Mouse (Mus musculus) adrenal gland, postnatal 14 days (tissue): ENCODE data around the gene Zfp94. TPM values are rescaled to one million over a fixed set of nuclear protein-coding genes. Genes with fewer than 3 reads are reported as not detected.

Source experiments
- DNase-seq: peaks from one replicate; pipeline ENCODE4 v3.0.0; 2021; ENCODE audit warnings: mixed read lengths
- long read RNA-seq, 2 experiments: library from polyadenylated mRNA; stranded (forward); transcript quantifications; one replicate each; pipeline ENCODE4 v2.0.0; 2021
- total RNA-seq: library from RNA; stranded (reverse); gene quantifications from 2 replicates; pipeline ENCODE4 v1.2.3, GENCODE M21; 2021

Zfp94 gene
- total RNA-seq, result 3.8 and 5.4 TPM in 2 replicates
- long read RNA-seq, experiment 1, partial matches to known transcripts, result 1 of 9 reads
- long read RNA-seq, experiment 1, other reads (novel, unspliced or antisense), result 5 of 9 reads
- long read RNA-seq, experiment 2, partial matches to known transcripts, result 1 of 1 reads
- long read RNA-seq, experiment 2, other reads (novel, unspliced or antisense), result 0 of 1 reads

- DNase-seq, result peak; percentile 96
Observed at GRCm38 (mm10) chr7:24316567-24317092, at the start of gene Zfp94. Zfp94 (minus strand) TSS chr7:24316666.

DNA sequence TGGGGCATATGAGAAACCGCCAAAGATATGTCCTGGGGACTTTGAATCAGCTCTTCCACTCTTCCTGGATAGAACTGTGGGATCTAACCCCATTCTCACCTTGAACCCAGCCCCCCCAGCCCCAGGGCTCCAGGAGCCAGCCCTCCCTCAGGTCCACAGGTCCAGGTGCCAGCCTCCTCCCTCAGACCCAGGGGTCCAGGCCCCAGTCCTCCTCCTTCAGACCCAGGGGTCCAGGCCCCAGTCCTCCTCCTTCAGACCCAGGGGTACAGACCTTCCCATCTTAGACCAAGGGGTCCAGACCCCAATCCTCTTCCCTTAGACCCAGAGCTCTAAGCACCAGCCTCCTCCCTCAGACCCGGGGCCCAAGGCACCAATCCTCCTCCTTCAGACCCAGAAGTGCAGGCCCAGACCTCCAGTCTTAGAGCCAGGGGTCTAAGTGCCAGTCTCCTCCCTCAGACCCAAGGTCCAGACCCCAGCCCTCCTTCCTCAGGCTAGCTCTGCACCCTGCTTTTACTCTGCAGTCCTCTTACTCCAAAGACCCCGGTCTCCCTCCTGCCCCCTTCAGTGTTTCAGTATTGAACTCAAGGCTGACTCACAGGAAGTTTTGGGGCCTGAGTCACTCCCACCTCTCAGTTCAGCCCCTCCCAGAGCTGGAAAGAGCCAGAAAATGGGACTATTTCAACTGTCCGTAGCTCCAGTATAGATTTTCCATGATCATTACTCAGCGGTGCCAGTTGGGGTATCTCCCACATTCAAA lies 49.0 kb upstream of the Zfp94 start:
- no peak for DNase-seq

DNA sequence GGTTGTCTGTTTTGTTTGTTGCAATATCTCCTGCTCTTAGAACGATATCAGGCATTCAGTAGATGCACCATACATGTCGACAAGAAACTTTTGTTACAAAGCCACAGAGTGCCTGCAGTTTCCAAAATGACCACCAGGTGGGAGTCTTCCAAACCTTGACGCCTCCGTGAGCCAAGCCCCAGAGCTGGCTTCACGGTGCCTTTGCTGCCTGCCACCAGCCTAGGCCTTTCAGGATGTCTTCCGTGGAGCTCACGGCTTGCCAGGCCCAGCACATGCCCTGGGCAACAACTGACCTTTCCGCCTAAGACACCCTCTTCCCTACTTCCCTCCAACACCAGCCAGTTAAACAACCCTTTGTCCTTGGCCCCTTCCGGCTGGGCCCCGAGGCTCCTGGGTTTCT lies 48.4 kb upstream of the Zfp94 start:
- peak; percentile 89 for DNase-seq

GRCm38 (mm10) chr7:24363228-24363627 lies 46.8 kb upstream of the Zfp94 start:
- peak; percentile 66 for DNase-seq

GRCm38 (mm10) chr7:24361001-24361400 lies 44.5 kb upstream of the Zfp94 start:
- DNase-seq, result no peak

GRCm38 (mm10) chr7:24359269-24359668 lies 42.8 kb upstream of the Zfp94 start:
- DNase-seq, result peak; percentile 71

GRCm38 (mm10) chr7:24357899-24358298 lies 41.4 kb upstream of the Zfp94 start:
- DNase-seq, result no peak

DNA sequence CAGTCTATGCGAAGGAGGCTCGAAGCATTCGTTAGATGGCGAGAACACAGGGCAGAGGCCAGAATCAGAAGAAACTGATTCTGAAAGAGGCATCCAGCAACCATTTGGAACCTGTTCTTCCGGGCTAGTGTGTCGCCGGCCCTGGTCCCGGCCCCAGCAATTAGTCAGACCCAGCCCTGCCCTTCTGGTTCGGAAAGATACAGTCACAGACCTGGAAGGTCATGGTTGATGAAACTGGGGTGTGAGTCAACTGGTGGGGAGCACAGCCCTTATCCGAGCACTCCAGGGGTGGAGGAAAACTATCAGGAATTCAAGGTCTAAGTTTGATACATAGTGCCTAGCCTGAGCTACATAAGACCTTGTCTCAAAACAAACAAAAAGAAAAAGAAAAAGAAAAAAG lies 39.6 kb upstream of the Zfp94 start:
- peak; percentile 61 for DNase-seq

GRCm38 (mm10) chr7:24355646-24356045 lies 39.2 kb upstream of the Zfp94 start:
- no peak for DNase-seq

GRCm38 (mm10) chr7:24348896-24349295 lies 32.4 kb upstream of the Zfp94 start, which contains the start of gene Lypd5:
Lypd5 (plus strand) TSS chr7:24349196.
- DNase-seq, result no peak

- no peak for DNase-seq
Observed at GRCm38 (mm10) chr7:24346444-24346843, 30.0 kb upstream of the Zfp94 start.

DNA sequence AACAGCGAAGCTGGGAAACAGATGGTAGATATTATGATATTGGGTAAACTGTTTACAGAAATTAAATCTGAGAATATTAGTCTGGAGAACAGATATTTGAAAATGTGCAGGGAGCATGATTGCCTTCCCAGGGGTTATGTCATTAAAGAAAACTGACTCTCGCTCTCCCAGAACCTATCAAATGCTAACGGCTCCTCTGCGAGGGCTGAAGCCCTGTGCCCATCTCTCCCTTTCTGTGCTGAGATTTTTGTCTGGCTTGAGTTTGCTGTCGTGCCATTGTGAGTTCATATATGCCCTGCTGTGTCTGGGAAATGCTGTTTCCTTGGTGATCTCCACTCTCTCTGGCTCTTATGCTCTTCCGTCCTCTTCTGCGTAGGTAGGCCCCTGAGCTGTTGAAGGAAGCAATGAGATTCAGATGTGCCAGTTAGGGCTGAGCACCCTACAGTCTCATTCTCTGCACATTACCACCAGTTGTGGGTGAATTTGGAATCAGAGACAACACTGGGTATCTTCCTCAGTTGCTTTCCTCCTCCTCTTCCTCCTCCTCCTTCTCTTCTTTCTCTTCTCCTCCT lies 27.3 kb upstream of the Zfp94 start:
- no peak for DNase-seq

- DNase-seq, result no peak
Observed at GRCm38 (mm10) chr7:24338241-24338640, 21.8 kb upstream of the Zfp94 start.

DNA sequence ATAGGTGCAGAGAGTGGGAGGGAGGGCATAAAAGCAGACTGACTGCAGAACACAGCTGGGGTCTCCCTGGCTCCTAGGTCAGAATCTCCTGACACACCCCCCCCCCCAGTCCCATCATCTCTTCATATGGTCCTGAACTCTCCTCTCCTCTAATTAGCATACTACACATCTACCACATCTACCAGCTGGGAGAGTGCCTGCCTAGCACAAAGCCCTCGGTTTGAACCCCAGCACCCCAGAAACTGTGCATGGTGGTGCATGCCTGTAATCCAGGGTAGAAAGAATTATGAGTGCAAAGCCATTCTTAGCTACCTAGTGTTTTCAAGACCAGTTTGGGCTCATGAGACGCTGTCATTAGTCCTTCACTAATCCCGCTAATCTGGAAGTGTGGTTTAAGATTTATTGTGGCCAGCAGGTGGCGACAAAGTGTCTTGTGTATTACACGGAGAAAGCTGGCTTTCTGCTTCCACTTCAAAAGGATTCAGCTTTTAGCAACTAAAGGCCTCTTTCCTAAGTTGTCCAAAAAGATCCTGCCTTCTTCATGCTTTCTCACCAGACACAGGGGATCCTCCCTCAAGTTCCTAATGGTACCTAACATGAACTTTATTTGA lies 19.3 kb upstream of the Zfp94 start:
- DNase-seq, result peak; percentile 82

- peak; percentile 29 for DNase-seq
Observed at GRCm38 (mm10) chr7:24333304-24333986, 17.0 kb upstream of the Zfp94 start, which contains the start of gene Tescl. Tescl (minus strand) TSS chr7:24333936.

GRCm38 (mm10) chr7:24327281-24327975 lies 11.0 kb upstream of the Zfp94 start:
- no peak for DNase-seq

GRCm38 (mm10) chr7:24326273-24327135 lies 10.0 kb upstream of the Zfp94 start:
- no peak for DNase-seq

- DNase-seq, result no peak
Observed at GRCm38 (mm10) chr7:24325675-24326128, 9.2 kb upstream of the Zfp94 start.

GRCm38 (mm10) chr7:24325197-24325596 lies 8.7 kb upstream of the Zfp94 start:
- DNase-seq, result peak; percentile 53

DNA sequence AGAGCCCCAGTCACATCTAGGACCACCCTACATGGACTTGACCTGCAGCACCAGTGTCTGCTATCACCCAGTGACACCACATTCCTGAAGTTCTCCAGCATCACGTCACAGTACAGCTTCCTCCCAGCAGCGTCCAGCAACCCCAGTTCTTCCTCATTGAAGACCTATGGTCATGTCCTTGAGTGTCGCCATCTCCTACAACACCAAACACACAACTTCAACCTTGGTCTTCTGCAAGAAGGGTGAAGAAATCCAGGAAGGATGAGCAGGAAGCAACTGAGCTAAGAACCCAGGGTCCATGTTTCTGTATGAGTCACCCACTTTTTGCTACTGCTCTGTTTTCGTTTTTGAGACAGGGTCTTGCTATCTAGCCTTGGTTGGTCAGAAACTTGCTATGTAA lies 6.1 kb upstream of the Zfp94 start:
- no peak for DNase-seq
